ENCODE assay signal across 8 mouse cellular contexts in genomic region chr11:48789973-48790823, GRCm38 (mm10). TPM values are rescaled to one million over a fixed set of nuclear protein-coding genes. Genes with fewer than 3 reads are reported as not detected.
A peak's percentile ranks its signal among the peaks of the same experiment; 100 is the strongest.
DNase-seq lines count a peak whose midpoint lies in the region; ATAC-seq and TF ChIP-seq lines count a peak whose summit lies in the region.

No protein-coding gene starts in this region.

- peak; percentile 86 for DNase-seq in ES-E14 (ENCODE audit: low read depth, low spot score)
- peak; percentile 87 to 92 for DNase-seq in cerebellum, adult 18-20 months
- DNase-seq in heart, postnatal 36 days: peak; percentile 85 to 93
- peak; percentile 72 to 89 for DNase-seq in layer of hippocampus, adult 8-10 months (ENCODE audit: low spot score in 2 of 2)
- DNase-seq in ovary, postnatal 10 days (ENCODE audit: low spot score): peak; percentile 73
- DNase-seq in thymus, postnatal 10 days (ENCODE audit: low spot score in 2 of 2): peak; percentile 64 to 88

- intact Hi-C loops in heart, postnatal 36 days (cut with DNase I): loop anchor here (1.0 to 2.0 kb wide), 3 partner anchors 31 to 313 kb away; no protein-coding TSS in a partner anchor

- H3K4me3 ChIP-seq in ES-E14 (ENCODE audit: insufficient read depth in 1 of 2, low read depth in 1 of 2, low read length in 2 of 2, poor library complexity in 1 of 2, severe bottlenecking in 1 of 2): peak overlapping the region in 1 of 2 experiments; percentile 47; a peak in 2 of 4 replicates
- peak overlapping the region; percentile 26 for H3K4me3 ChIP-seq in forebrain, embryonic 16.5 days (replicated peaks; ENCODE audit: low read length)
- peak overlapping the region; percentile 20; the same call in 1 of the 2 replicates for H3K4me3 ChIP-seq in lung, embryonic 15.5 days

- WGBS in forebrain, embryonic 16.5 days: 13% methylated on average over 20 of the region's 20 CpGs
- 16% methylated on average over 20 of the region's 20 CpGs for WGBS in lung, embryonic 15.5 days

- in situ Hi-C loops in ES-E14 (cut with MboI; ENCODE audit: low sequenced_read_pairs in 2 of 2, unreplicated experiment in 2 of 2): loop anchor here (5.0 kb wide), 2 partner anchors 62 to 67 kb away; no protein-coding TSS in a partner anchor

- H3K9ac ChIP-seq in ES-E14 (ENCODE audit: insufficient read depth, low read depth, low read length, poor library complexity, severe bottlenecking): peak overlapping the region; percentile 33; the same call in 1 of the 2 replicates
- H3K9ac ChIP-seq in forebrain, embryonic 16.5 days (replicated peaks; ENCODE audit: low read depth, low read length): no peak overlapping the region
- H3K9ac ChIP-seq in lung, embryonic 15.5 days: no peak overlapping the region

- ATAC-seq in forebrain, embryonic 16.5 days: peak; percentile 73
- ATAC-seq in lung, embryonic 15.5 days (ENCODE audit: borderline replicate concordance, extremely low read depth, low FRiP score, low TSS enrichment): 0 out of 2 replicates have a peak, but pooled peaks have one; percentile 48

- H3K36me3 ChIP-seq in ES-E14 (ENCODE audit: control insufficient read depth, insufficient read depth, low read length, poor library complexity, severe bottlenecking): peaks cover 2% of the 10 kb centered on the region; the same call in 1 of the 2 replicates
- no peaks in the 10 kb centered on the region for H3K36me3 ChIP-seq in forebrain, embryonic 16.5 days (ENCODE audit: control insufficient read depth, insufficient read depth)
- H3K36me3 ChIP-seq in lung, embryonic 15.5 days: no peaks in the 10 kb centered on the region

- peaks cover 3 to 4% of the 10 kb centered on the region in 2 experiments; a peak in 2 of 4 replicates for H3K4me1 ChIP-seq in ES-E14 (ENCODE audit: control insufficient read depth in 2 of 2, insufficient read depth in 2 of 2, low read length in 2 of 2, poor library complexity in 1 of 2)
- peaks cover 9% of the 10 kb centered on the region for H3K4me1 ChIP-seq in forebrain, embryonic 16.5 days (replicated peaks; ENCODE audit: control insufficient read depth, insufficient read depth, low read length)
- H3K4me1 ChIP-seq in lung, embryonic 15.5 days: 0 out of 2 replicates have a peak, but pooled peaks cover 3% of the 10 kb centered on the region

- H3K4me2 ChIP-seq in forebrain, embryonic 16.5 days (ENCODE audit: low read length): peak overlapping the region; percentile 45
- H3K4me2 ChIP-seq in lung, embryonic 15.5 days: peak overlapping the region; percentile 50

- no peaks in the 10 kb centered on the region for H3K9me3 ChIP-seq in ES-E14 (ENCODE audit: control insufficient read depth, insufficient read depth, low read depth, low read length)
- no peaks in the 10 kb centered on the region for H3K9me3 ChIP-seq in forebrain, embryonic 16.5 days (ENCODE audit: control insufficient read depth, low read length)
- no peaks in the 10 kb centered on the region for H3K9me3 ChIP-seq in lung, embryonic 15.5 days

- no peaks in the 10 kb centered on the region for H3K27me3 ChIP-seq in forebrain, embryonic 16.5 days (replicated peaks; ENCODE audit: control insufficient read depth, insufficient read depth, low read length)
- H3K27me3 ChIP-seq in lung, embryonic 15.5 days: no peaks in the 10 kb centered on the region

- no peak overlapping the region for H3K27ac ChIP-seq in ES-E14 (ENCODE audit: insufficient read depth, low read depth, low read length, poor library complexity, severe bottlenecking)
- H3K27ac ChIP-seq in forebrain, embryonic 16.5 days (ENCODE audit: low read length): no peak overlapping the region
- H3K27ac ChIP-seq in lung, embryonic 15.5 days: no peak overlapping the region

TF ChIP-seq in ES-E14, 5 proteins besides CTCF, POLR2A, EP300 and RAD21:
- no peak for TF ChIP-seq MAFK (IDR thresholded peaks at IDR 0.05; ENCODE audit: insufficient read depth, low read depth, low read length)
- TF ChIP-seq CHD2 (IDR thresholded peaks at IDR 0.05; ENCODE audit: low read depth, low read length): no peak
- no peak for TF ChIP-seq HCFC1 (IDR thresholded peaks at IDR 0.05; ENCODE audit: borderline replicate concordance, insufficient read depth, low read length)
- 0 out of 2 replicates have a peak, but pooled peaks have one; percentile 2 for TF ChIP-seq ZC3H11A (IDR thresholded peaks at IDR 0.05; ENCODE audit: borderline replicate concordance, low read depth, low read length)
TF ChIP-seq in ES-E14: peak in this region for 1.

RNA-seq across cellular contexts. Expression of gene Rack1, which starts 9.9 kb away (rescaled TPM):
- total RNA-seq in ES-E14 (2012; rRNA removed): 3,112 and 3,420 TPM in 2 replicates
- 451 and 473 TPM in 2 replicates for polyA plus RNA-seq in forebrain, embryonic 16.5 days (2015; fragmentation: Nextera tagmentation; extraction: Ambion mirVana)
- 100 to 1,000 TPM; 385 to 411 TPM for total RNA-seq in heart, postnatal 36 days (2021)
- total RNA-seq in layer of hippocampus, adult 8-10 months (2022): 100 to 1,000 TPM; 240 to 284 (median 258) TPM
- polyA plus RNA-seq in lung, embryonic 15.5 days (2015; fragmentation: Nextera tagmentation; extraction: Ambion mirVana): 699 and 713 TPM in 2 replicates

RNA-seq across cellular contexts. Expression of gene Trim41, which starts 27.0 kb away (rescaled TPM):
- total RNA-seq in ES-E14 (2012; rRNA removed): 47.8 and 52.8 TPM in 2 replicates
- 7.2 and 7.6 TPM in 2 replicates for polyA plus RNA-seq in forebrain, embryonic 16.5 days (2015; fragmentation: Nextera tagmentation; extraction: Ambion mirVana)
- 10 to 100 TPM; 21.0 to 22.7 TPM for total RNA-seq in heart, postnatal 36 days (2021)
- total RNA-seq in layer of hippocampus, adult 8-10 months (2022): 10 to 100 TPM; 45.7 to 73.5 (median 57.9) TPM
- 5.4 and 5.7 TPM in 2 replicates for polyA plus RNA-seq in lung, embryonic 15.5 days (2015; fragmentation: Nextera tagmentation; extraction: Ambion mirVana)

RNA-seq across cellular contexts. Expression of gene Trim7, which starts 35.7 kb away (rescaled TPM):
- 5.9 and 6.1 TPM in 2 replicates for total RNA-seq in ES-E14 (2012; rRNA removed)
- polyA plus RNA-seq in forebrain, embryonic 16.5 days (2015; fragmentation: Nextera tagmentation; extraction: Ambion mirVana): 1.4 and 2.0 TPM in 2 replicates
- 10 to 100 TPM; 17.8 to 26.2 TPM for total RNA-seq in heart, postnatal 36 days (2021)
- 1 to 10 TPM; 2.2 to 3.4 (median 3.1) TPM for total RNA-seq in layer of hippocampus, adult 8-10 months (2022)
- polyA plus RNA-seq in lung, embryonic 15.5 days (2015; fragmentation: Nextera tagmentation; extraction: Ambion mirVana): 0.54 and 1.1 TPM in 2 replicates

RNA-seq across cellular contexts. Expression of gene Gm12184, which starts 36.3 kb away (rescaled TPM):
- total RNA-seq in ES-E14 (2012; rRNA removed): 11.4 and 12.2 TPM in 2 replicates
- polyA plus RNA-seq in forebrain, embryonic 16.5 days (2015; fragmentation: Nextera tagmentation; extraction: Ambion mirVana): 2.8 and 3.9 TPM in 2 replicates
- total RNA-seq in heart, postnatal 36 days (2021): 1 to 10 TPM; 3.5 to 3.9 TPM
- total RNA-seq in layer of hippocampus, adult 8-10 months (2022): 1 to 10 TPM in 2 of 4 experiments, under 1 TPM in 2; 0.40 to 3.0 (median 1.0) TPM
- 3.0 and 8.2 TPM in 2 replicates for polyA plus RNA-seq in lung, embryonic 15.5 days (2015; fragmentation: Nextera tagmentation; extraction: Ambion mirVana)
